Mouse (Mus musculus) E14TG2a.4 (cell line): Measurements from ENCODE around the gene C1s1.
A peak's percentile ranks its signal among the peaks of the same experiment; 100 is the strongest.

Source experiments
- H3K27me3 ChIP-seq: 2 replicates; pipeline ENCODE4 v1.6.1; 2014; ENCODE audit warnings: low read length, control low read depth; ENCODE audit not compliant: insufficient read depth
- H3K36me3 ChIP-seq: 2 replicates; pipeline ENCODE4 v1.6.1; 2014; ENCODE audit warnings: low read length, control low read depth; ENCODE audit not compliant: insufficient read depth
- H3K4me1 ChIP-seq: replicated peaks from 2 replicates; pipeline ENCODE4 v1.6.1; 2014; ENCODE audit warnings: low read depth, low read length, control low read depth
- H3K4me3 ChIP-seq: replicated peaks from 2 replicates; pipeline ENCODE4 v1.5.1; 2014; ENCODE audit warnings: mild to moderate bottlenecking, low read length
- H3K9me3 ChIP-seq: 2 replicates; pipeline ENCODE4 v1.6.1; 2014; ENCODE audit warnings: low read length, control low read depth
- CTCF ChIP-seq: conservative IDR thresholded peaks from 2 replicates; pipeline ENCODE4 v1.5.1; 2014; ENCODE audit warnings: low read length
- NANOG ChIP-seq: IDR thresholded peaks from 2 replicates; pipeline ENCODE4 v1.6.1; 2014; ENCODE audit warnings: borderline replicate concordance, low read length, mixed read lengths
- POU5F1 ChIP-seq: IDR thresholded peaks from 2 replicates; pipeline ENCODE4 v1.6.1; 2014; ENCODE audit warnings: low read length, borderline replicate concordance

C1s1 gene

GRCm38 (mm10) chr6:124481571-124481970 lies 60.6 kb downstream of the C1s1 start:
- Histone ChIP-seq H3K9me3 (no peaks in the 10 kb centered on the region), H3K4me1 (peaks cover 66% of the 10 kb centered on the region), H3K4me3 (peak overlapping the region; percentile 29; the same call in 1 of the 2 replicates), H3K27me3 (no peaks in the 10 kb centered on the region), H3K36me3 (peaks cover 10% of the 10 kb centered on the region)
- TF ChIP-seq POU5F1 = no peak
- TF ChIP-seq NANOG = no peak
- peak; percentile 82 for TF ChIP-seq CTCF
